Mouse (Mus musculus) kidney, postnatal 36 days (tissue): ENCODE measurements around the gene Xrcc6.
A peak's percentile ranks its signal among the peaks of the same experiment; 100 is the strongest.

Source experiments
- DNase-seq, 2 experiments: peaks; one replicate each; pipeline ENCODE4 v3.0.0; 2021 to 2022; ENCODE audit warnings: mixed read lengths in 2 of 2

Gene Xrcc6

DNA sequence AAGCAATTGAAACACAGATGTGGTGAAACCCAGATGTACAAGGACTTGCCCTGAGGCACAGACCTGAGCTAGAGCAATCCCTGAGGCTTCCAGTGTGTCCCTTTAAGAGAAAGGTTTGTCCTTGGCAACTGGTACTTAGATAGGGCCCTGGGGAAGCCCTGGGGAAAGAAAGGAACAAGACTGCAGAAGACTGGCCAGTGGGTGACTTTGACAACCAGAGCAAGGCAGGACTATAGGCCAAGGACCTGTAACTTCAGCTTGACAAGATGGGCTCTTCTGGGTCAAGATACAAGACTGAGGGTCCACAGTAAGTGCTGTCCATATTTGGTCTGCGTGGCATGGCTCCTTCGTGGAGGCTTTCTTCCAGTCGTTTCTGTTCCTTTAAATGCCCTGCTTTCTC, at the start of gene Xrcc6:
TSS of gene Xrcc6 (plus strand) at position 190 of the 400 bp plus-strand sequence.
- DNase-seq = no peak

GRCm38 (mm10) chr15:81938246-81938645, 49.4 kb upstream of the Xrcc6 start:
- DNase-seq = peak; percentile 30 to 77

DNA sequence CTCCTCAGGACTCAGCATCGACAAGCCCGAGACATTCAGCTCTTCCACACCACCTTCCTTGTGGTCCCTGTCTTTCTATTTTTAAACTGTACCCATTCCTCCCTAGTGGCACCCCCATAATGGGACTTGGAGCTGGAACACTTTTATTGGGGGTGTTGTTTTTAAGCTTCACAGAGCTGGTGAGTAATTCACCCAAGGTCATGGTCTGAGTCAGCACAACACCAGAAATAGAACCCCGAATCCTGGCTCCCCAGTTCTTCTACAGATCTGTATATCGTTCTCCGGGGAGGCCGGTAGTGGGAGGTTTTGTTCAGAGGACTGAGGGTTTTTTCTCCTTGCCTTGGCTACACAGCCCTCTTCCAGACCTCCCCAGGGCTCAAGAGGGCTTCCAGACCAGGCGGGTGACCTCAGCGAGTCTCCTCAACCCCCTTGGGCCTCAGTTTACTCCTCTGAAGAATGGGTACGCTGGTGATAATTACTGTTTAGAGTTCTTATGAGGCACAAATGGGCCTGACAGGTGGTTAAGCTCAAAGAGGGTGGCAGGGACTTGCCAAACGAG, 48.4 kb upstream of the Xrcc6 start:
- DNase-seq = no peak

DNA sequence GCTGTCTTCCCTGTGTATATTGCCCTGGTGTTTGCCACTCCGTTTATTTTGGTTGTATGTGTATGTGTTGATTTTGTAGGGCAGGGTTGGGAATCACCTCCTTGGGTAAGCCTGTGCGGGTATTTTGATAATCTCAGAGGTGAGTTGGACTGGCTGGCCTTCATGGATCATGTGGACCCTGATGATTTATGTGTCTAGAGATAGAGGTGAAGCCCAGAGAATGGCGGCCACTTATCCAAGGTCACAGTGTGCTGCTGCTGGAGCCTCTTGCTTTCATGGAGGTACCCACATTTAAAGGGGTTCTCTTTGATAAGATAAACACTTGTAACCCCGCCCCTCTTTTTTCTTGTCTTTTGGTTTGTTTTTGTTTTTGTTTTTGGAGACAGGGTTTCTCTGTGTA, 47.9 kb upstream of the Xrcc6 start:
- no peak for DNase-seq

DNA sequence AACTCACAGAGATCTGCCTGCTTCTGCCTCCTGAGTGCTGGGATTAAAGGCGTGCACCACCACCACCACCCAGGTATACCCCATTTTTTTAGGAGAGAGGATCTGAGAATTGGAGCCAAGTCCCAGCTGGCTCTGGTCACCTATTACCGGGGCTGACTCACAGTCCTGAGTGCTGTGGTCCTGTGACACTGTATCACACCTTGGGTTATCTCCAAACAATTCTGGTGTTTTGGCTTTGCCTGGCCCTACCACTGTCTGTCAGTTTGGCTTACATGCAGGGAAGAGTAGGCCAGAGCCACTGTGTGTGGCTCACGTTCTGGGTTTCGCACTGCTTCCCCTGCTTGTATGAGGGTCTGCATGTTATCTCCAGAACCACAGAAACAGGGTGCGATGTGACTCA, 47.4 kb upstream of the Xrcc6 start:
- no peak for DNase-seq

GRCm38 (mm10) chr15:81941010-81941409, 46.6 kb upstream of the Xrcc6 start:
- DNase-seq = no peak

DNA sequence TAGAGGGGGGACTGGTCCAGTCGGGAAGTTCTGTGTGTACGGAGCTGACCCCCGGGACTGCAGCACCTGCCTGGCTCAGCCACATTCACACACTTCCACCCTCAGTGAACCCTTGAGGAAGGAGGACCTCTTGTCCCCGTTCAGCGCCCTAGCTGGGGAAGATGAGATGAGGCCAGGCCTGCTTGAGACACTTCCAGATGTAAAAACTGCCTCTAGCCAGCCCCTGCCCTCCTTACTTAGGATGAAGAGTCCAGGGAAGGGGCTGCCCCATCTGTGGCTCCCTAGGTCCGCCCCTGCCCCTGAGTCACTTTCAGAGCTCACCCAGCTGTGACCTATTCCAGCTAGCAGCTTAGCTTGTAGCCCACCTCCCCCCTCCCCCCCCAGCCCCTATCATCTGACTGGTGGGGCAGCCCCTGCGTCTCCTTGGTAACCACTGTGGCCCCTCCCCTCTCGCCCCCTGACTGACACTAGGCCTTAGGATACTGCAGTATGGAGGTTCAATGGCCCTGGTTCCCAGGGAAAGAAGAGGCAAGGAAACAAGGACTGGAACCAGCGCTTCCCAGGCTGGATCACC, 44.4 kb upstream of the Xrcc6 start:
- no peak for DNase-seq

DNA sequence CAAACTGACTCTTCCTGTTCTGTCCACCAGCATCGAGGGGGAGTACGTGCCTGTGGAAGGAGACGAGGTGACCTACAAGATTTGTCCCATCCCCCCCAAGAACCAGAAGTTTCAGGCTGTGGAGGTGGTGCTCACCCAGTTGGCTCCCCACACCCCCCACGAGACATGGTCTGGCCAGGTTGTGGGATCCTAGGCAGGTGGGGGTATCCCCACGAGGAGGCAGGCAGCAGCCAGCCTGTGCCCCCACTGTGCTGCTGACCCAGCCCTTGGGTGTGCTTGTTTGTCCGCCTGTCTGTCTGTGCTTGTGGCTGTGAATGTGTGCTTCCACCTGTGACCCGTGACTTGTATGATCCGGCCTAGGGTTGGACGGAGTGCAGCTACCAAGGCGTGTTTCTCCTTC, 38.6 kb upstream of the Xrcc6 start:
- DNase-seq = no peak

DNA sequence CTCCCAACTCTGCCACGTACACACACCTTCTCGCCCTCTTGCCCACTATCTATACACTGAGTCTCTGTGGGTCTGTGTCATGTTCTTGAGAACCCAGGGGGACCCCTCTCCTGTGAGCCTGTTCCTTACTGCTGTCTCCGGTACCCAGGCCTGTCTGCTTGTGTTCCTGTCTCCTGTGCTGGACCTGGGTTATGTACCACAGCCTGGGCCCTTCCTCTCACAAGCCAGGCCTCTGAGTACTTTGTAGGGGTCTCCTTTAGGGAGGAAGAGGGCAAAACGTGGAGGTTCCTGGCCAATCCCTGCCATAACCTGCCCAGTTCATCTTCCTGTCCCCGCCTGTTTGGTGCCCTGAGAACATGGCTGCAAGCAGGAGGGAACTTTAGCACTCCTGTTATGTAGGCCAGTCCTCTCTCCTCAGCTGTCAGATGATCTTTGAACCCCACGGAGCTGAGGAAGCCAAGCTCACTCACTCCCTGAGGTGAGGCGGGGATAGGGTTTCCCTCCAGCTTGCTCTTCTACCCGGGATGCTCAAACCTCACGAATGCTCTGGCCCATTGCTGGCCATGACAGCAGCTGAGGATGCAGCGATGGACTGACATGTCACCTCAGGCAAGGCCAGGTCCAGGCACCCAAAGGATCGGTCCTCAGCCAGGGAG, 38.0 kb upstream of the Xrcc6 start:
- peak; percentile 58 to 67 for DNase-seq

- DNase-seq = no peak
Observed at GRCm38 (mm10) chr15:81950716-81951115, 36.9 kb upstream of the Xrcc6 start.

- no peak for DNase-seq
Observed at GRCm38 (mm10) chr15:81951159-81951558, 36.5 kb upstream of the Xrcc6 start.

- DNase-seq = no peak
Observed at GRCm38 (mm10) chr15:81952310-81952709, 35.3 kb upstream of the Xrcc6 start.

DNA sequence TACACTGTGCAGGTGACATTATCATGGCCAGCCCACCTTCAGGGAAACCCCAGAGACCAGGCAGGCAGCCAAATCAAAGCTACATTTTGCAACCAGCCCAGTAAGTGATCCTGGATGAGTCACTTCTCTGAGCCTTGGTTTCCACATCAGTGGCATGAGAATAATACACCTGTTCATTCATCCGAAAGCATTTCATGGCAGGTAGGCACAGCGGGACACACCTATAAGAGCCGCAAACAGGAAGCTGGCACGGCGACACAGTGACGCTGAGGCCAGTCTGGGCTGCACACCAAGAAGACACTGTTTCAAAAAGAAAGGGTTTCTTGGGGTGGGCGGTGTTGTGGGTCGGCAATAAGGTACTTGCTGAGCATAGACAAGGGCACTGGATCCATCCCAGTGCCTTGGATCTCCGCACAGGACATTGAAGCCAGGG, 33.5 kb upstream of the Xrcc6 start:
- no peak for DNase-seq

GRCm38 (mm10) chr15:81954716-81955115, 32.9 kb upstream of the Xrcc6 start:
- no peak for DNase-seq

- no peak for DNase-seq
Observed at GRCm38 (mm10) chr15:81955414-81955813, 32.2 kb upstream of the Xrcc6 start.

- peak; percentile 24 to 67 for DNase-seq
Observed at GRCm38 (mm10) chr15:81956457-81956856, 31.2 kb upstream of the Xrcc6 start.

GRCm38 (mm10) chr15:81957598-81957997, 30.0 kb upstream of the Xrcc6 start:
- no peak for DNase-seq

DNA sequence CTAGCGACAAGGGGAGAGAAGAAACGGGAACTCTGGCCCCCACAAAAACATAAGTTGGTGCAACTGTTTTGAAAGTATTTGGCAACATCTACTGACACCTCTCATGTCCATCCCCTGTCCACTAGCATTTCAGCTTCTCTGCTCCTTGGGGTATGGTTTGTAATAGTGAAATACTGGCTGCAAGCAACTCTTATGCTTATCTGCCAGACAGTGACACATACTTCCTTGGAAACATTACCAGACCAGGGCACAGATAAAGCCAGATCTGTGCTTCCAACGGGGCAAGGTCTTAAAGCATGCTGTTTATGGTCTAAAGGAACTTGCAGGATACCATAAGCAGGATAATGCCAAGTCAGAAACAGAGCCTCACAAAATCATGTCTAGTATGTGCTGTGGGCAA, 28.7 kb upstream of the Xrcc6 start:
- DNase-seq = no peak

DNA sequence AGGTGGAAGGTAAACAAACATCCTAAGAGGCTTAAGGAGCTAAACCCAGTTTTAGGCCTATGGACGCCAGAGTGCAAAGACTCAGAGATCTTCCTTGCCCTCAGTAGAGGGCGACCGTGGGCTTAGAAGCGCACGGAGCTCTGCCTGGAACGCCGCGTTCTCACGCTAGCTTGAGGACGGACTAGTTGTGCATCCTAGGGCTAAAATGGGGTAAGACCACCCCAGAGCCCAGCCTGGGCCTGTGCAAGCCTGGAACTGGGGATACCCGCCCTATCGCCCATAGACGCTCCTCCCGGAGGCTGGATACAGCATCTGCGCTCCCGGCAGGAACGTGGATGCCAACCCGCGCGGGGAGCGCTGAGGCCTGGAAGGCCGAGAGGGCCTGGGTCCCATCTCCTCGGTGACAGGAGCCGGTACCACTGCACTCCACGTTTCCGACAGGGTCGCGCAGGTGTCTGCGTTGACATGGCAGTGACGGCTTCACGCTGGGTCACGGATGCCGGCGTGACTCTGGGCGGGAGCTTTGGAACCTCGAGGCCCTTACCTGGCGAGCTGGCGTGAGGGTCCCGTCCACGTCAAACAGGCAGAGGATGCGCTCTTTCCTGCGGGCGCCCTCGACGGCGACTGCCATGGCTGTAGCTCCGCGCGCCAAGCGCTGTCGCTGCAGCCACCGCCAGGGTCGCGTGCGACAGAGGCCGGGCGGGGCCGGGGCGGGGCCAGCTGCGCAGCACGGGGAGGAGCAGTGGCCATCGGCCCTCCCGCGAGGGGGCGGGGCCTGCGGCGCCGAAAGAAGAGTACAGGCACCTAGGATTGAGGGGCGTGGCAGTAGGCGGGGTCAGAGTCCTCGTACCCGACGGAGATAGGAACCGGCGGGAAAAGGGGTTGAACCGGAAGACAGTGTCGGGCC, 27.2 kb upstream of the Xrcc6 start, which contains the start of gene Pmm1:
TSS of gene Pmm1 (minus strand) at position 760 of the 907 bp plus-strand sequence.
- DNase-seq = peak; percentile 100

DNA sequence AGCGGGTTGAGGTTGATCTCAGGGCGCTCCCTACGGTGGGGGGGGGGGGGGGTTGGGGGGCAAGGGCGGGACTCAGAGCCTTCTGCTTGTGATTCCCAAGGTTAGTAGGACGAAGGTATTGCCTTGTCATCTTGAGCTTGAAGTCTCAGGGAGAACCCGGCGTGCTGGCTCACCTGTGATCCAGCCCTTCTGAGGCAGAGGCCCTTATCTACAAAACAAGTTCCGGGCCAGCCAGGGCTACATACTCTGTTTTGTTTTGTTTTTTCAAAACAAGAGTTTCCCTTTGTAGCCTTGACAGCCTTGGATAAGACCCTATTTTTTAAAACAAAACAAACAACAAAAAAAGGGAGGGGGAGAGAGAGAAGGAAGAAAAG, 26.6 kb upstream of the Xrcc6 start:
- DNase-seq = no peak

- no peak for DNase-seq
Observed at GRCm38 (mm10) chr15:81964262-81964661, 23.4 kb upstream of the Xrcc6 start.

DNA sequence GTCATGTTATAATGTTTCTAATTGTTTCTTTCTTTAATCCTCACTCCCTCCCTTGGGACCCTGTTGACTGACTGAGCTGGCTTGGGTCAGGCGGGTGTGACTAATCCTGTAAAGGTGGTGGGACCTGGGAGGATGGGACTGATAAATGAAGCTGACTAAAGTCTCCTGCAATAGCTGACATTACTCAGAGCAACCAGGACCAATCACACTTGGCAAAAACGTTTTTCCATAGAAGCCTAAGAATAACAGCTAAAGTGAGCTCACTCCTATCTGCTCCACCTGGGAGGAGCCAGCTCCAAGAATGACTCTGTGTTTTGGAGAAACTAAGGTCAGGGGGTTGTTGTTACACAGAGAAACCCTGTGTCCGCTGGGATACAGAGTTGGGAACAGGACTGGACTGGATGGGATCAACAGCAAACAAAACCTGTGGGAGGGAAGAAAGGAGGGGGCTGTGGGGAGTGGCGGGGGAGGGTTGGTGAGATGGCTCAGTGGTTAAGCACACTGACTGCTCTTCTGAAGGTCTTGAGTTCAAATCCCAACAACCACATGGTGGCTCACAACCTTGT, 22.6 kb upstream of the Xrcc6 start:
- DNase-seq = no peak
